Mouse (Mus musculus) lung, adult 2 months (tissue): ENCODE data around the gene Olfr1393.

Experiments
- CTCF ChIP-seq: fragments of 200-500 bp; IDR thresholded peaks from 2 replicates; pipeline ENCODE4 v1.5.1; 2011; ENCODE audit warnings: mild to moderate bottlenecking, low read length, control low read depth; ENCODE audit not compliant: insufficient read depth
- POLR2A ChIP-seq: fragments of 200-500 bp; IDR thresholded peaks from 2 replicates; pipeline ENCODE4 v1.6.1; 2011; ENCODE audit warnings: low read depth, mild to moderate bottlenecking, control low read depth, low read length, borderline replicate concordance; ENCODE audit errors: extremely low read depth

DNA sequence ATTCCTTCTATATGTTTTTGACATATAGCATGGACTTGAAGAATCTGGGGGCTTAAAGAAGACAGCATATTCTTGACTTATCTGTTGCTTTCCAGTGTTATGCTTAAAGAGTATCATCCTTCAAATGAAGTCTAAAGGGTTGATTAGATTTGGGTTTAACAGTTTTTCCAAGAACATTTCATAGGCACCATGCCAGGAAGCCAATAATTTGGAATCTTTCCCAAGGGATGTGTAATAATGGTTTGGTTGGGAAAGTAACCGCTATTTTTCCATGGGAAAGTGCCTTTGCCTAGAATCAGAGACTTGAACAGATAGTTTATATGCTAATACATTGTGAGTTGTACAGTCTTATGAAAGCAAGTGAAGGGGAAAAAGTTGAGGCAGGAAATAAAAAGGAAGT is 41.2 kb upstream of the Olfr1393 start:
- TF ChIP-seq CTCF (no peak), POLR2A (no peak)
